Mouse (Mus musculus) midbrain, embryonic 10.5 days (tissue): ENCODE data around the gene Macrod2. TPM values are rescaled to one million over a fixed set of nuclear protein-coding genes. Genes with fewer than 3 reads are reported as not detected.

ENCODE experiments used
- DNase-seq: peaks from one replicate; pipeline ENCODE4 v3.0.0-alpha.2; 2017; ENCODE audit warnings: low spot score
- H3K27ac ChIP-seq: fragments of 300-500 bp; sonication (generic); replicated peaks from 2 replicates; pipeline ENCODE4 v1.5.1; 2016; ENCODE audit warnings: mild to moderate bottlenecking
- H3K27me3 ChIP-seq: fragments of 300-500 bp; sonication (generic); 2 replicates; pipeline ENCODE4 v1.6.1; 2016; ENCODE audit warnings: low read depth, mild to moderate bottlenecking; ENCODE audit not compliant: poor library complexity, severe bottlenecking
- H3K36me3 ChIP-seq: fragments of 300-500 bp; sonication (generic); 2 replicates; pipeline ENCODE4 v1.6.1; 2016; ENCODE audit warnings: mild to moderate bottlenecking, moderate library complexity
- H3K4me1 ChIP-seq: fragments of 300-500 bp; sonication (generic); 2 replicates; pipeline ENCODE4 v1.6.1; 2016
- H3K4me3 ChIP-seq: fragments of 300-500 bp; sonication (generic); 2 replicates; pipeline ENCODE4 v1.5.1; 2016; ENCODE audit warnings: mild to moderate bottlenecking, moderate library complexity
- H3K9me3 ChIP-seq: fragments of 300-500 bp; sonication (generic); replicated peaks from 2 replicates; pipeline ENCODE4 v1.6.1; 2016; ENCODE audit warnings: mild to moderate bottlenecking
- WGBS: fragments of 180-500 bp; shearing (Covaris S2); methylation state at CpG from one replicate; pipeline ENCODE4 v1.1.7; 2016; 5-methylcytosine and 5-hydroxymethylcytosine counted together
- polyA plus RNA-seq: library from polyadenylated mRNA; unstranded; fragments of >200 nt; fragmentation: Nextera tagmentation; extraction: Ambion mirVana; gene quantifications from 2 replicates; pipeline ENCODE4 v1.2.1, GENCODE M21; 2016

Macrod2 gene
- polyA plus RNA-seq, 1 experiment from 2014 or later = 39.4 TPM

DNA sequence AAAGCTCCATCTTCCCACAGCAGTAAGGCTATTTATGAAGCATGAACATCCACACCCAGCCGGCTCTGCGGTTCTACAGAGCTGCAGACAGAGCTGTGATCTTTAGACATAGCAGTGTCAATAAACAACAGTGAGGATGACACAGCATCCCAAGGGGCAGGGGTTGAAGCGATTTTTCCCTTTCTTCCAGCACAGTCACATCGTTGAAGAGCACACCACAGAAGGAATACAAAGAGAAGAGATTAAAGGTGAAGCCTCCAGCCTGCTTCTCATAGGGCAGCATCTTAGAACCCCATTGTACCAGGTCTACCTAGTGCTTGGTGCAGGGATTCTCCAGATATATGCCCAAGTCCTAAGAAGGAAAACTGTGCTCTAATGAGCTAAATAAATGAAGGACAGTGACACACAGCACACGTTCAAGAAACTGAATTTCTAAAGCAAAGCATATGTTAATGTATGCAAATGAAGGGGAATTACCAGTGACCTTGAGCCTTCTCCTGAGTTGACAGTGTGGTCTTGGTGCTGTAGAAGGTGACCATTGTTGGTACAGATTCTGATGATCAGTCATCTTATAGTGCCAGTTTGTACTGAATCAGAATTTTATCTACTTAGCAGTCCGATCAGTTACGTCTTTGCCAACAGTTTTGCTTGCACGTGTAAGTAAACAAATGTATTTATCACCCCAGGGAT, 1021.9 kb downstream of the Macrod2 start:
- H3K9me3 ChIP-seq = no peaks in the 10 kb centered on the region
- H3K4me1 ChIP-seq = peaks cover 11% of the 10 kb centered on the region
- WGBS = 58% methylated on average over 8 of the region's 8 CpGs
- no peak for DNase-seq
- H3K36me3 ChIP-seq = no peaks in the 10 kb centered on the region
- H3K4me3 ChIP-seq = no peak overlapping the region
- H3K27me3 ChIP-seq = no peaks in the 10 kb centered on the region
- H3K27ac ChIP-seq = peak overlapping the region; percentile 59

DNA sequence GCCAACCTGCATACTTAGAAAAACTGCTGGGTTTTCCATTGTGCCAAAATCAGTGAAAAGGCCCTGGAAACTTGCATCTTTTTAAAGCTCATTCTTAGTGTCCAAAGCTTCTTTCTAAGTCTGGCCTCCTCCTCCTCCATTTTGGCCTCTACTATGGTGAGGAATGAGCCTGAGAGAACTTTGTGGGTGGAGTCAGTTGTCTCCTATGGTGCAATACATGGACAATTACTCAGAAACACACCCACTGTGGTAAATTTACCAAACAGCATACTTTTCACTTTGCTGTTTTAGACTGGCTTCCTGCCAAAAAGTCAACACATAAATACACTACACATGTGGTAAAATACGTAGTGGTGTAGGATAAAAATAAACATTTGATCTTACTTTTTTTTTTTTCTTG, 1024.7 kb downstream of the Macrod2 start:
- Histone ChIP-seq H3K27me3 (no peaks in the 10 kb centered on the region), H3K27ac (no peak overlapping the region), H3K9me3 (no peaks in the 10 kb centered on the region), H3K4me1 (peaks cover 11% of the 10 kb centered on the region), H3K4me3 (no peak overlapping the region), H3K36me3 (no peaks in the 10 kb centered on the region)
- WGBS = 82% methylated on average over 1 of the region's 1 CpGs
- DNase-seq = no peak

DNA sequence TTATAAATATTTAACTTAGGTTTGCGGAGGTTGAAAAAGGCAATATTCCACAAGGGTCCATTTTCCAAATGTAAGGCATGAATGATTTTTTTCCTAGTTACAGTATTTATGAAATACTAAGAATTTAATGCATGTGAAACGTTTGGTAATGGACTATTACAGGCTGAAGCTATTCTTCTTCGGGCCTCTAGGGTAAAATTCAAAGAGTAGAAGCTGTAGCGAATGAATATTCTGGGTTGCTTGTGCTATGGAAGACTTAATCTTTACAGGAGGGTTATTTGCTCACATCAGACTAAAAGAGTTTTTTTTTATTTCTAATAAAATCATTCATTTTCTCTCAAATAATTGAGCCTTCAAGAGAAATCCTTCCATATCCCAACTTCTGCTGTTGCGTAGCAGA, 1039.0 kb downstream of the Macrod2 start:
- H3K27ac ChIP-seq = no peak overlapping the region
- no peak for DNase-seq
- peaks cover 9% of the 10 kb centered on the region; the same call in 1 of the 2 replicates for H3K4me1 ChIP-seq
- H3K4me3 ChIP-seq = no peak overlapping the region
- 90% methylated on average over 5 of the region's 5 CpGs for WGBS
- no peaks in the 10 kb centered on the region for H3K27me3 ChIP-seq
- no peaks in the 10 kb centered on the region for H3K36me3 ChIP-seq
- H3K9me3 ChIP-seq = no peaks in the 10 kb centered on the region

DNA sequence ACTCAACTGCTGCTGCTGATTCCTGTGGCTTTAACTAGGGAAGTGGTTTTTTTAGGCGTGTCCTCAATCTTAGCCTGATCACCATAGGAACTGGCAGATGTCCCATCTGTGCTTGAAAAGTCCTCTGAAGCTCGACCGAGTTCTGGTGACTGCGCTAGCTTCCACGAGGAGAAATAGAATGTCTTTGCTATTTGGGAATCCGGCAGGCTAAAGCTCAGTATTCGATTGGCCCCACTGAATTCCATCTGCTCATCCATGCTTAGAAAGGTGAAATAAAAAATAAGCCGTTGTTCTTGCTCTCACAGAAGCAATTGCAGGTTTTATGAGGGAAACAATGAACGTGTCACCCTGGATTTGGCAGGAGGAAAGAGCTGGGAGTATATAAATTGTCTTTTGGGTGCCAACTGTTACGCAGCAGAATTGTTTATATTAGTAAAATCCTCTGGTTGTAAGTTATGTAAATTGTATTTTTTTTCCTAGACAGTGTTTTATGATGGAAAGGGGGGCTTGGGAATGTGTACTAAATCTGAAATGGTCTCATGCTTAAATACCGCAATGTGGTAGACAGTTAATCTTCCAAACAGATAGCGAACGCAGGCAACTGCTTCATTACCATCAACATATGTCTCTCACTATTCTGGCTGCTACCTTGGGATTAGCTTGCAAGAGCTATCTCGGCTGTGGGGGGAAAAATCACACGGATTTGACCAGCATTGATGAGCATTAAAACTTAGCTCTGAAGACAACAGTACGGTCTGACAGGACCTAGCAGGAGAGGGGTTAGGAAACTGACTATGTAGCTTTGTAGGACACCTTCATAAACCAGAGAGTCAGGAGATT, 1039.8 kb downstream of the Macrod2 start:
- Histone ChIP-seq H3K36me3 (no peaks in the 10 kb centered on the region), H3K27me3 (no peaks in the 10 kb centered on the region), H3K4me1 (peaks cover 9% of the 10 kb centered on the region; the same call in 1 of the 2 replicates), H3K27ac (no peak overlapping the region), H3K9me3 (no peaks in the 10 kb centered on the region), H3K4me3 (no peak overlapping the region)
- WGBS = 77% methylated on average over 16 of the region's 16 CpGs
- DNase-seq = no peak

DNA sequence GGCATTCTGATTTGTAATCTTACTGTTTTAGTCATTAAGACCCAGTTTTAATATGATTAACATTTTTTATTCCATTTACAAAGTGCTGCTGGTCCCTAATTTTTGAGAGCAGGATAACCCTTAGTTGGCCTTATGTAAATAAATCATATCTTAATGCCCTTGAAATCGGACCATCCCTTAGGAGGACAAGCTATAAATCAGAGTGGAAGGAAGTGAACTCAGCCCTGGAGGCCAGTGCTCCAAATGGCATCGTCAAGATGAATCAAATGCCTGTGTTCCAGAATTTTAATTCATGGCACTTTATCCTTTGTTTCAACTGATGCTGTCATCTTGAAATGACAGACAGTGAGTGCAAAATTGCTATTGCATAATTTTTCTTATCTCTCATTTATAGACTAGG, 1046.8 kb downstream of the Macrod2 start:
- WGBS = 81% methylated on average over 2 of the region's 2 CpGs
- no peak for DNase-seq

DNA sequence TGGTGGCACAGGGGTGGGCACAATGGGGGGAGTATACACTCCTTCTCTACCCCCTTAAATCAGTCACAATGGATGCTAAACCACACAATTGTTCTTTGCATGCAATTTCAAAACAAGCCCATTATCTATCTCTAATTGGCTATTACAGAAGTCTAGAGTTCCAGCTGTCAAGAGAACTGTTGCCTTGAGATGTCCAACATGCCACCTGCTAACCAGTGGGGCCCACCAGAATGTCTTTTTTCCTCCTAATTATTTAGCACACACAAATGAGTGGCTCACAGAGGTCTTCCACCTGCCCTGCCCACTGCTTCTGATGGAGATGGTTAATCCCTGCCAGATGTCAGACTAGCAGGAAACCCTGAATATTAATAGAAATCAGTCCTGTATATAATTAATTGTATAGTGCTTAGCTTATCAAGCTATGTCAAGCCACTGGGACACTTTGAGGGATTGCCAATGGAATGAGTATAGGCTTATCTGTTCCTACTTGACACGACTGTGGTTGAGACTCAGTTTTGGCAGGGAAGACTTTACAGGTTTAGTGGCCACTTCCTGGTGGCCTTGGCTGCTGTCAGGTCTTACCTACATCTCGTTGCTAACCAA, 1054.1 kb downstream of the Macrod2 start:
- 92% methylated on average over 2 of the region's 2 CpGs for WGBS
- DNase-seq = no peak
- Histone ChIP-seq H3K4me3 (no peak overlapping the region), H3K4me1 (no peaks in the 10 kb centered on the region), H3K9me3 (no peaks in the 10 kb centered on the region), H3K27ac (no peak overlapping the region), H3K27me3 (no peaks in the 10 kb centered on the region), H3K36me3 (no peaks in the 10 kb centered on the region)

More for the DNA sequence above, 1046.8 kb downstream of the Macrod2 start:
- Histone ChIP-seq H3K27ac (no peak overlapping the region), H3K4me3 (no peak overlapping the region), H3K36me3 (no peaks in the 10 kb centered on the region), H3K4me1 (no peaks in the 10 kb centered on the region), H3K27me3 (no peaks in the 10 kb centered on the region), H3K9me3 (no peaks in the 10 kb centered on the region)

DNA sequence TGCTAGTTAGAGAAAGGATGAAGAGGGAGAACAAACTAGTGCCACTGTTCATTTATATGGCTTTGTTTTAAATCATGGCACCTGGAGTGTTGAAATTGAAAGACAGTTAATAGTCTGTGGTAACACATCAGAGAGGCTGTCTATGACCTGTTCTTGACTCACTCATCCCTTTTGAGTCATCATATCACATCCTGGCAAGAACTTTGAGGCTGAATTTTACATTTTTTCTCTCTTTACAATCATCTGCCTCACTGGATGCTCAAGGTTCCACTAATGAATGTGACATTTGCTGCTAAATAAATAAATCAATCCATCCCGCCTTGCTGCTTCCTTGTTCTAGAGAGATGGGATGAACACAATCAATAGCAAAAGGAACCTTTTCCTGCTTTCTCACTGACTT, 1068.8 kb downstream of the Macrod2 start:
- H3K27me3 ChIP-seq = no peaks in the 10 kb centered on the region
- no peak for DNase-seq
- 82% methylated on average over 1 of the region's 1 CpGs for WGBS
- no peaks in the 10 kb centered on the region for H3K9me3 ChIP-seq
- H3K4me1 ChIP-seq = peaks cover 4% of the 10 kb centered on the region
- H3K36me3 ChIP-seq = no peaks in the 10 kb centered on the region
- no peak overlapping the region for H3K4me3 ChIP-seq
- no peak overlapping the region for H3K27ac ChIP-seq

DNA sequence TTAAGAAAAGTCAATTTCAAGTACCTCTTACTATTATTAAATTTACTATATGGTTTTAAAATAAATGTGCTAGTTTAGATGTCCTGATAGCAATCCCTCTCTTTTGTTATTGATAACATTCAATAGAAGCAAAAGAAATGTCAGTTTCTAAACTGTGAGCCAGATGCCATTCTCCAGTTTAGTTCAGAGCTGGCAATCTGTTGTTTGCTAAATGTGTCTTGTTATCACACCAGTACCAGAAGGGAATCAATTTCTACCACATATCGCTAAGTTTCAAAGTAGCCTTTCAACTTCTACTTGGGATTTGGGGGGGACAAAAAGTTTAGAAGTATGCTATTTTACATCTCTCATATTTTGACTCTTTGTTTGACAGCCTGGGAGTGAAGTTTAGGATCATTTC, 1077.7 kb downstream of the Macrod2 start:
- 91% methylated on average over 1 of the region's 1 CpGs for WGBS
- peaks cover 3% of the 10 kb centered on the region for H3K4me1 ChIP-seq
- no peaks in the 10 kb centered on the region for H3K36me3 ChIP-seq
- H3K4me3 ChIP-seq = no peak overlapping the region
- no peaks in the 10 kb centered on the region for H3K9me3 ChIP-seq
- no peak overlapping the region for H3K27ac ChIP-seq
- DNase-seq = no peak
- H3K27me3 ChIP-seq = no peaks in the 10 kb centered on the region; the same call in 1 of the 2 replicates

DNA sequence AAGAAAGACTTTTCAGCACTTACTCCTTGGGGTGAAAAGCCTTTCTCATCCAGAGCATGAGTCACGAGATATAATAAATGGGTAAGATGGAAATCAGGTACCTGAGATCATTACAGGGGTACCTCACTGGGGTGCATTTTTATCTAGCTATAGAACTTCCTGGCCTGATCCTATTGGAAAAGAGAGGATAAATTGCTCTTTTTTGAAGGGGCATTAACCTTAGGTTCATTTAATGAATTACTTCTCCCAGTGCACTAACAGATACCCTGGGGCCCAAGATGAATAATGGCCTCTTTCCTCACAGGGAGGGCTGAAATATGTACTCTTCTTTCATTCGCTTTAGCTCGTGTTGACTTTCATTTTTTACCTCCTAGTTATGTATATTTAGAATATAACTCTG, 1082.5 kb downstream of the Macrod2 start:
- DNase-seq = no peak
- H3K36me3 ChIP-seq = no peaks in the 10 kb centered on the region
- H3K4me3 ChIP-seq = no peak overlapping the region
- no peaks in the 10 kb centered on the region for H3K9me3 ChIP-seq
- WGBS = 87% methylated on average over 3 of the region's 3 CpGs
- no peaks in the 10 kb centered on the region for H3K4me1 ChIP-seq
- H3K27ac ChIP-seq = no peak overlapping the region
- H3K27me3 ChIP-seq = no peaks in the 10 kb centered on the region; the same call in 1 of the 2 replicates

DNA sequence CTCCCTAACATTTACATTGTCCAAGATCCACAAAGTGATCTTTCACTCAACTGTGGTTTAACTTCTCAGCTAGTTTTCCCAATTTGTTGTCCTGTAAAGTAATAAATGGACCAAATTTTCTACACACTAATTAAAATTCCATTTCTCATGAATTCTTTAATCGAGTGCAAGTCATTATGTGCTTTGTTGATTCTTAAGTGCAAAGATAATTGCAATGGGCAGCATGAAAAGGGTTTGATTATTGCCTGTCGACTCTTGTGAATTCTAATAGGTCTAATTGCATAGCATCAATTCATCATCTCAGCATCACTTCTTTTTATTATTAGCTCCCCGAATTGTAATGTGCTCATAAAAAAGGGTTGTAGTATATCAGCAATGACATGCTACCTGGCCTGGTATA, 1095.4 kb downstream of the Macrod2 start:
- no peaks in the 10 kb centered on the region for H3K36me3 ChIP-seq
- no peaks in the 10 kb centered on the region for H3K4me1 ChIP-seq
- H3K27ac ChIP-seq = no peak overlapping the region
- H3K9me3 ChIP-seq = no peaks in the 10 kb centered on the region
- no peak for DNase-seq
- H3K27me3 ChIP-seq = no peaks in the 10 kb centered on the region
- H3K4me3 ChIP-seq = no peak overlapping the region
- WGBS = 90% methylated on average over 3 of the region's 3 CpGs

DNA sequence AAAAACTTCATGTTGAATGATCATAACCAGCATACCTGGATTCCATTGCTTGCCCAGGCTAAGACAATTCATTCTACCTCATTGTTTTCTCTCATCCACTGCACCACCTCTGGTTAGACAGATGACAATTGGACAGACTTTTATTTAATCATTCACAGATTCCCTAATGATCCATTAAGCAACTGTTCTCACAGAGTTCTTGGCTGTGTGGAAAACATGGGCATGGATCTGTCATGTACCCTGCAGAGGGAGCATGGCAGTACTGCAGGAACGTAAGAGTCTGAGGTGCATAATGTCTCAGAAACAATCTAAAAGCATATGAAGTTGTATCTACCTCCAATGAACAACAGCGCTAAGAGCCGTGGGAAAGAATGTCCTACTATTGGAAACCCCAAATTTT, 1110.3 kb downstream of the Macrod2 start:
- H3K36me3 ChIP-seq = no peaks in the 10 kb centered on the region

DNA sequence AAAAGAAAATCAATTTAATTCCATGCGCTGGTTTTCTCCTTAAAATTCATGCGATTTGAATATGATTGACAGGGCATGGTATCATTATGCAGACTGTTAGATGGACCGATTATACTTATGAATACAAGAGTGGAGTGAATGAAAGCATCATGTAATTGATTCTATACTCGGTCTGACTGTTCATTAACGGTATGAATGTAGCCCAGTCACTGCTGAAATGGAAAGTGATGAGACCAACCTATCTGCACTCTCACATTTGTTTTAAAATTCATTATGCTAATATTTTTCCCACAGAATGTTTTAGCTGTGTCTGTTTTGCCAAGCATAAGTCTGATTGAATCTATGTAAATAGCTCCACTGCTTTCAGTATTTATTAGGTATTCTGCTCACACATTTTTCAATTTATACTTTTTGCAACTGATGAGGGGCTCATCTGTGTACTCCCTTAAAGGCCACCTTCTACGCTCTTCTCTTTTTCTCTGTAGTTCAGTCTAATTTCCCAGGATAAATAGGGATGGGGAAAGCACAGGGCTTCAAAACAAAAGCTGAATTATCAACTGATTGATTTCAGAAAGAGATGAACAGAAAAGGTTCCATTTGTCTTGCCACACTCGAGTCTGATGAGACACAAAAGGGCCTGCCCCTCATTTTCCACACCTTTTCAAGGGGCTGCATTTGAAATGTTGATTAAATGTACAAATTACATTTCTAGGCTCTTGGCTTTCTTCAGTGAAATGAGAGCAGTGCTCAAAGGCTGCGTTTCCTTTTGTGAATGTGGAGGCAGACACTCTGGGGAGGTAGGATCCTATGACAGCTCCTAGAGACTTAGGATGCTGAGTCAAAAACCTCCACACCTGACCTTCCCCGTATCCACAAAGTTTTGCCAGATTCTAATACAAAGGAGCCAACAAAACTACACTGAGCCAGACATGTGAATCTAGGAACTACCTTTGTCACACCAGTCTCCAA, 1113.1 kb downstream of the Macrod2 start:
- peaks cover 4% of the 10 kb centered on the region; the same call in 1 of the 2 replicates for H3K4me1 ChIP-seq
- WGBS = 78% methylated on average over 9 of the region's 9 CpGs

More for the DNA sequence above, 1110.3 kb downstream of the Macrod2 start:
- Histone ChIP-seq H3K4me1 (peaks cover 4% of the 10 kb centered on the region; the same call in 1 of the 2 replicates), H3K9me3 (no peaks in the 10 kb centered on the region), H3K27me3 (no peaks in the 10 kb centered on the region), H3K4me3 (no peak overlapping the region), H3K27ac (no peak overlapping the region)
- 91% methylated on average over 3 of the region's 3 CpGs for WGBS
- DNase-seq = no peak

More for the DNA sequence above, 1113.1 kb downstream of the Macrod2 start:
- no peaks in the 10 kb centered on the region for H3K27me3 ChIP-seq
- H3K27ac ChIP-seq = no peak overlapping the region
- DNase-seq = no peak
- H3K9me3 ChIP-seq = no peaks in the 10 kb centered on the region
- H3K4me3 ChIP-seq = no peak overlapping the region
- H3K36me3 ChIP-seq = no peaks in the 10 kb centered on the region
